Mouse (Mus musculus) forebrain, embryonic 13.5 days (tissue): ENCODE measurements at regions not wholly inside any gene's neighbourhood (a gene's known extent, or its start where the extent isn't known, plus 50 kb on each side); places are given as distances from the start of the nearest gene placed in this dataset.
A peak's percentile ranks its signal among the peaks of the same experiment; 100 is the strongest.

Experiments used
- ATAC-seq: fragments of 200-750 bp; cut with Nextera tagmentation; 2 replicates; pipeline ENCODE4 v1.8.0; 2017
- H3K27ac ChIP-seq: fragments of 300-500 bp; sonication (generic); 2 replicates; pipeline ENCODE4 v1.5.1; 2015; ENCODE audit warnings: inconsistent platforms, mild to moderate bottlenecking, moderate library complexity
- H3K27me3 ChIP-seq: fragments of 300-500 bp; sonication (generic); 2 replicates; pipeline ENCODE4 v1.6.1; 2015; ENCODE audit warnings: mild to moderate bottlenecking, inconsistent platforms
- H3K36me3 ChIP-seq: fragments of 300-500 bp; sonication (generic); 2 replicates; pipeline ENCODE4 v1.6.1; 2015; ENCODE audit warnings: mild to moderate bottlenecking, inconsistent platforms; ENCODE audit not compliant: poor library complexity, severe bottlenecking
- H3K4me1 ChIP-seq: fragments of 300-500 bp; sonication (generic); 2 replicates; pipeline ENCODE4 v1.6.1; 2015; ENCODE audit warnings: inconsistent platforms
- H3K4me2 ChIP-seq: fragments of 300-500 bp; sonication (generic); 2 replicates; pipeline ENCODE4 v1.6.1; 2015; ENCODE audit warnings: inconsistent platforms, mild to moderate bottlenecking, moderate library complexity
- H3K4me3 ChIP-seq: fragments of 300-500 bp; sonication (generic); 2 replicates; pipeline ENCODE4 v1.5.1; 2015; ENCODE audit warnings: mild to moderate bottlenecking, inconsistent platforms
- H3K9ac ChIP-seq: fragments of 300-500 bp; sonication (generic); 2 replicates; pipeline ENCODE4 v1.6.1; 2015; ENCODE audit warnings: mild to moderate bottlenecking, inconsistent platforms
- H3K9me3 ChIP-seq: fragments of 300-500 bp; sonication (generic); replicated peaks from 2 replicates; pipeline ENCODE4 v1.6.1; 2016; ENCODE audit warnings: inconsistent platforms
- WGBS: fragments of 180-500 bp; shearing (Covaris S2); methylation state at CpG from one replicate; pipeline ENCODE4 v1.1.7; 2015; 5-methylcytosine and 5-hydroxymethylcytosine counted together

- H3K4me2 ChIP-seq = no peak overlapping the region
- no peak overlapping the region for H3K9ac ChIP-seq
- H3K4me3 ChIP-seq = no peak overlapping the region
- no peaks in the 10 kb centered on the region for H3K36me3 ChIP-seq
- no peaks in the 10 kb centered on the region for H3K27me3 ChIP-seq
- WGBS = 83% methylated on average over 7 of the region's 7 CpGs
- H3K27ac ChIP-seq = no peak overlapping the region
- no peaks in the 10 kb centered on the region for H3K9me3 ChIP-seq
- peaks cover 3% of the 10 kb centered on the region; the same call in 1 of the 2 replicates for H3K4me1 ChIP-seq
- ATAC-seq = no peak
Measured at GRCm38 (mm10) chr9:115775858-115776257, 133.4 kb upstream of the Gadl1 start.

GRCm38 (mm10) chr9:115777097-115777864 lies 132.0 kb upstream of the Gadl1 start:
- peaks cover 3% of the 10 kb centered on the region; the same call in 1 of the 2 replicates for H3K4me1 ChIP-seq
- H3K9ac ChIP-seq = no peak overlapping the region
- H3K27ac ChIP-seq = no peak overlapping the region
- no peaks in the 10 kb centered on the region for H3K27me3 ChIP-seq
- H3K9me3 ChIP-seq = peaks cover 4% of the 10 kb centered on the region; the same call in 1 of the 2 replicates
- 88% methylated on average over 9 of the region's 9 CpGs for WGBS
- H3K4me3 ChIP-seq = no peak overlapping the region
- H3K36me3 ChIP-seq = no peaks in the 10 kb centered on the region
- ATAC-seq = no peak
- no peak overlapping the region for H3K4me2 ChIP-seq

- Histone ChIP-seq H3K27me3 (no peaks in the 10 kb centered on the region), H3K9ac (no peak overlapping the region), H3K9me3 (peaks cover 4% of the 10 kb centered on the region; the same call in 1 of the 2 replicates), H3K4me1 (peaks cover 3% of the 10 kb centered on the region; the same call in 1 of the 2 replicates), H3K27ac (no peak overlapping the region), H3K4me2 (no peak overlapping the region), H3K36me3 (no peaks in the 10 kb centered on the region), H3K4me3 (no peak overlapping the region)
- WGBS = 89% methylated on average over 5 of the region's 5 CpGs
- no peak for ATAC-seq
Measured at GRCm38 (mm10) chr9:115778862-115779261, 130.4 kb upstream of the Gadl1 start.

GRCm38 (mm10) chr9:115799330-115799729 lies 109.9 kb upstream of the Gadl1 start:
- H3K9me3 ChIP-seq = no peaks in the 10 kb centered on the region
- WGBS = 80% methylated on average over 3 of the region's 3 CpGs
- H3K27me3 ChIP-seq = no peaks in the 10 kb centered on the region
- H3K4me1 ChIP-seq = no peaks in the 10 kb centered on the region
- H3K4me3 ChIP-seq = no peak overlapping the region
- H3K9ac ChIP-seq = no peak overlapping the region
- H3K27ac ChIP-seq = no peak overlapping the region
- H3K36me3 ChIP-seq = no peaks in the 10 kb centered on the region
- H3K4me2 ChIP-seq = no peak overlapping the region
- no peak for ATAC-seq

GRCm38 (mm10) chr9:115800624-115801023 lies 108.6 kb upstream of the Gadl1 start:
- H3K4me1 ChIP-seq = peaks cover 4% of the 10 kb centered on the region; the same call in 1 of the 2 replicates
- H3K36me3 ChIP-seq = no peaks in the 10 kb centered on the region
- no peak overlapping the region for H3K9ac ChIP-seq
- H3K4me3 ChIP-seq = no peak overlapping the region
- no peak overlapping the region for H3K4me2 ChIP-seq
- no peak overlapping the region for H3K27ac ChIP-seq
- 41% methylated on average over 6 of the region's 6 CpGs for WGBS
- no peaks in the 10 kb centered on the region for H3K9me3 ChIP-seq
- H3K27me3 ChIP-seq = no peaks in the 10 kb centered on the region
- peak; percentile 27; the same call in 1 of the 2 replicates for ATAC-seq

- WGBS = 86% methylated on average over 3 of the region's 3 CpGs
- Histone ChIP-seq H3K36me3 (no peaks in the 10 kb centered on the region), H3K4me2 (no peak overlapping the region), H3K4me1 (peaks cover 6% of the 10 kb centered on the region; the same call in 1 of the 2 replicates), H3K9ac (no peak overlapping the region), H3K4me3 (no peak overlapping the region), H3K9me3 (no peaks in the 10 kb centered on the region), H3K27me3 (no peaks in the 10 kb centered on the region), H3K27ac (no peak overlapping the region)
- no peak for ATAC-seq
Measured at GRCm38 (mm10) chr9:115803071-115803470, 106.2 kb upstream of the Gadl1 start.

GRCm38 (mm10) chr9:115805224-115805623 lies 104.0 kb upstream of the Gadl1 start:
- Histone ChIP-seq H3K4me3 (no peak overlapping the region), H3K27ac (no peak overlapping the region), H3K36me3 (no peaks in the 10 kb centered on the region), H3K27me3 (no peaks in the 10 kb centered on the region), H3K4me2 (no peak overlapping the region), H3K9me3 (no peaks in the 10 kb centered on the region), H3K9ac (no peak overlapping the region), H3K4me1 (peaks cover 6% of the 10 kb centered on the region; the same call in 1 of the 2 replicates)
- ATAC-seq = no peak
- 41% methylated on average over 4 of the region's 4 CpGs for WGBS

GRCm38 (mm10) chr9:115806018-115806702 lies 103.1 kb upstream of the Gadl1 start:
- WGBS = 77% methylated on average over 10 of the region's 10 CpGs
- no peaks in the 10 kb centered on the region for H3K27me3 ChIP-seq
- no peak overlapping the region for H3K4me3 ChIP-seq

GRCm38 (mm10) chr9:115840186-115840585 lies 69.1 kb upstream of the Gadl1 start:
- H3K27ac ChIP-seq = no peak overlapping the region
- H3K9me3 ChIP-seq = no peaks in the 10 kb centered on the region
- no peaks in the 10 kb centered on the region for H3K4me1 ChIP-seq
- no peak overlapping the region for H3K4me2 ChIP-seq
- no peak overlapping the region for H3K4me3 ChIP-seq
- no peak for ATAC-seq
- H3K36me3 ChIP-seq = no peaks in the 10 kb centered on the region
- WGBS = 69% methylated on average over 5 of the region's 5 CpGs
- no peaks in the 10 kb centered on the region for H3K27me3 ChIP-seq
- H3K9ac ChIP-seq = no peak overlapping the region

More at GRCm38 (mm10) chr9:115806018-115806702, 103.1 kb upstream of the Gadl1 start:
- Histone ChIP-seq H3K9ac (no peak overlapping the region), H3K9me3 (no peaks in the 10 kb centered on the region), H3K27ac (no peak overlapping the region), H3K4me1 (peaks cover 6% of the 10 kb centered on the region; the same call in 1 of the 2 replicates), H3K4me2 (no peak overlapping the region), H3K36me3 (no peaks in the 10 kb centered on the region)
- ATAC-seq = no peak

GRCm38 (mm10) chr9:115840791-115841190 lies 68.5 kb upstream of the Gadl1 start:
- WGBS = 73% methylated on average over 8 of the region's 8 CpGs
- no peak overlapping the region for H3K4me3 ChIP-seq
- no peak for ATAC-seq

GRCm38 (mm10) chr9:115841684-115842083 lies 67.6 kb upstream of the Gadl1 start:
- H3K4me3 ChIP-seq = no peak overlapping the region
- no peak for ATAC-seq
- no peak overlapping the region for H3K9ac ChIP-seq
- no peak overlapping the region for H3K27ac ChIP-seq
- 83% methylated on average over 10 of the region's 10 CpGs for WGBS
- H3K36me3 ChIP-seq = no peaks in the 10 kb centered on the region
- H3K4me2 ChIP-seq = no peak overlapping the region
- no peaks in the 10 kb centered on the region for H3K9me3 ChIP-seq
- H3K27me3 ChIP-seq = no peaks in the 10 kb centered on the region
- H3K4me1 ChIP-seq = no peaks in the 10 kb centered on the region

More at GRCm38 (mm10) chr9:115840791-115841190, 68.5 kb upstream of the Gadl1 start:
- Histone ChIP-seq H3K27ac (no peak overlapping the region), H3K27me3 (no peaks in the 10 kb centered on the region), H3K9me3 (no peaks in the 10 kb centered on the region), H3K9ac (no peak overlapping the region), H3K4me2 (no peak overlapping the region), H3K4me1 (no peaks in the 10 kb centered on the region), H3K36me3 (no peaks in the 10 kb centered on the region)

GRCm38 (mm10) chr9:115844340-115844739 lies 64.9 kb upstream of the Gadl1 start:
- Histone ChIP-seq H3K4me2 (no peak overlapping the region), H3K4me1 (no peaks in the 10 kb centered on the region), H3K27ac (no peak overlapping the region), H3K9me3 (no peaks in the 10 kb centered on the region), H3K4me3 (no peak overlapping the region), H3K36me3 (no peaks in the 10 kb centered on the region), H3K27me3 (no peaks in the 10 kb centered on the region), H3K9ac (no peak overlapping the region)
- WGBS = 65% methylated on average over 4 of the region's 4 CpGs
- no peak for ATAC-seq
